Mouse (Mus musculus) midbrain, embryonic 14.5 days (tissue): ENCODE results near the gene Pde4dip. TPM values are rescaled to one million over a fixed set of nuclear protein-coding genes. Genes with fewer than 3 reads are reported as not detected.
A peak's percentile ranks its signal among the peaks of the same experiment; 100 is the strongest.

ENCODE experiments used
- ATAC-seq: fragments of 200-750 bp; cut with Nextera tagmentation; 2 replicates; pipeline ENCODE4 v1.8.0; 2017; ENCODE audit warnings: moderate number of reproducible peaks, moderate library complexity; ENCODE audit not compliant: low FRiP score, low TSS enrichment
- DNase-seq: peaks from one replicate; pipeline ENCODE4 v3.0.0-alpha.2; 2015
- H3K27ac ChIP-seq: fragments of 300-500 bp; sonication (generic); replicated peaks from 2 replicates; pipeline ENCODE4 v1.5.1; 2014; ENCODE audit warnings: mild to moderate bottlenecking, low read depth, low read length, moderate library complexity
- H3K27me3 ChIP-seq: fragments of 300-500 bp; sonication (generic); 2 replicates; pipeline ENCODE4 v1.6.1; 2014; ENCODE audit warnings: low read length, control low read depth, mixed read lengths; ENCODE audit not compliant: control insufficient read depth, insufficient read depth
- H3K36me3 ChIP-seq: fragments of 300-500 bp; sonication (generic); 2 replicates; pipeline ENCODE4 v1.6.1; 2014; ENCODE audit warnings: low read length, control low read depth; ENCODE audit not compliant: control insufficient read depth, insufficient read depth
- H3K4me1 ChIP-seq: fragments of 300-500 bp; sonication (generic); 2 replicates; pipeline ENCODE4 v1.6.1; 2014; ENCODE audit warnings: mild to moderate bottlenecking, antibody characterized with exemption, low read length, control low read depth; ENCODE audit not compliant: control insufficient read depth, insufficient read depth
- H3K4me2 ChIP-seq: fragments of 300-500 bp; sonication (generic); 2 replicates; pipeline ENCODE4 v1.6.1; 2014; ENCODE audit warnings: mild to moderate bottlenecking, low read length, moderate library complexity
- H3K4me3 ChIP-seq: fragments of 300-500 bp; sonication (generic); replicated peaks from 2 replicates; pipeline ENCODE4 v1.5.1; 2014; ENCODE audit warnings: low read depth, low read length
- H3K9ac ChIP-seq: fragments of 300-500 bp; sonication (generic); replicated peaks from 2 replicates; pipeline ENCODE4 v1.6.1; 2014; ENCODE audit warnings: mild to moderate bottlenecking, low read length, moderate library complexity
- H3K9me3 ChIP-seq: fragments of 300-500 bp; sonication (generic); 2 replicates; pipeline ENCODE4 v1.6.1; 2016; ENCODE audit warnings: low read length, control low read depth, mixed read lengths; ENCODE audit not compliant: control insufficient read depth
- WGBS: fragments of 180-500 bp; shearing (Covaris S2); extraction: QIAGEN DNeasy Blood & Tissue Kit; methylation state at CpG from one replicate; pipeline ENCODE4 v1.1.7; 2014; 5-methylcytosine and 5-hydroxymethylcytosine counted together
- polyA plus RNA-seq: library from polyadenylated mRNA; unstranded; fragments of >200 nt; fragmentation: Nextera tagmentation; extraction: Ambion mirVana; gene quantifications from 2 replicates; pipeline ENCODE4 v1.2.1, GENCODE M21; 2014

Pde4dip gene
- polyA plus RNA-seq, 1 experiment from 2014 or later = 76.3 TPM

DNA sequence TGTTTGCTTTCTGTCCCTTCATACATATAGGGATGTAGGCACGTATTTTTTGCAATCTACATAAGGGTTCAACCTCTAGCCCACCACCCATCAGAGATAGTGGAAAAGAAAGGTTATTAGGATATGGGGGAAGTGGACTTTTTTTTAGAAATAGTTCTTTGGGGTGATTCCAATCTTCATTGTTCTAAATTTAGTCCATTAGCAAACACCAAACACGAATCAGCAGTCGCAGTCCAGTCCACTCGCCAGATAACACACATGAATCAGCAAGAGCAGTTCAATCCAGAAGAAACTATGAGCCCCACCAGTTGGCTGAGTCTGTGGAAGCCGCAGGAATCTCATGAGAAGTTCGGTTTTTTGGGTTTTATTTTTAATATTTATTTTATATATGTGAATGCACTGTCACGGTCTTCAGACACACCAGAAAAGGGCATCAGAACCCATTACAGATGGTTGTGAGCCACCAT lies 213.8 kb downstream of the Pde4dip start, which contains the start of gene Gm17651:
Gene Gm17651 (minus strand): TSS at position 51 of the 467 bp plus-strand sequence.
- DNase-seq = no peak
- Histone ChIP-seq H3K9ac (no peak within 1 kb of the TSS), H3K4me3 (no peak within 1 kb of the TSS), H3K27ac (no peak within 1 kb of the TSS), H3K27me3 (no peaks in the 10 kb centered on the region), H3K9me3 (no peaks in the 10 kb centered on the region), H3K4me2 (no peak within 1 kb of the TSS), H3K4me1 (no peaks in the 10 kb centered on the region), H3K36me3 (peaks cover 10% of the 10 kb centered on the region)
- ATAC-seq = no peak
- WGBS = 92% methylated on average over 7 of the region's 7 CpGs

DNA sequence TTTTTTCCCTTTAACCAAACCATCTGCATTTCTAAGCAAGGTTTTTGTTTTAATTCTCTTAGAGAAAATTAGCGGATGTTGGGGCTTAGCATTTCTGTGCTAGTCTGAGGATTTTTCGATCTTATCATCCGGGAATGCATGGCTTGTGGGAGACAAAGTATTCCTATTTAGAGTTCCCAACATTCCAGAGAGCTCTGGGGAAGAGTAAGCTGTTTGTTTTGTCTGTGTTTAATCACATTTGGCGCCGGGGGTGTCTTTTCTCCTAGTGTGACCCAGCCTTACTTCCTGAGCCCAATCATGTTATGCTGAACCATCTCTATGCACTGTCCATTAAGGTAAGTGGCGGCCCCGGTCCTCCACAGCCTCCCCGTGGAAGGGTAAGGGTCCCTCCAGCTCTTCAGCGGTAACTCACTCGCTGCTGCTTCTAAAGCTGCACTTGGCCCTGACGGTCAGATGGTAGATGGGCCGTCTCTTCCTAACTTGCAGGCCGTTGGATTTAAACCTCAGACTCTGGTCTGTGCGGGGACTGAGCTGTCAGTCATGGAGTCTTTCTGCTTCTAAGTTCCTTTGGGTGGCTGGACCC lies 221.3 kb downstream of the Pde4dip start:
- Histone ChIP-seq H3K4me3 (no peak overlapping the region), H3K27ac (no peak overlapping the region), H3K9ac (no peak overlapping the region), H3K4me1 (no peaks in the 10 kb centered on the region), H3K36me3 (peaks cover 67% of the 10 kb centered on the region), H3K27me3 (no peaks in the 10 kb centered on the region), H3K4me2 (no peak overlapping the region), H3K9me3 (no peaks in the 10 kb centered on the region)
- no peak for ATAC-seq
- no peak for DNase-seq
- WGBS = 85% methylated on average over 14 of the region's 14 CpGs

DNA sequence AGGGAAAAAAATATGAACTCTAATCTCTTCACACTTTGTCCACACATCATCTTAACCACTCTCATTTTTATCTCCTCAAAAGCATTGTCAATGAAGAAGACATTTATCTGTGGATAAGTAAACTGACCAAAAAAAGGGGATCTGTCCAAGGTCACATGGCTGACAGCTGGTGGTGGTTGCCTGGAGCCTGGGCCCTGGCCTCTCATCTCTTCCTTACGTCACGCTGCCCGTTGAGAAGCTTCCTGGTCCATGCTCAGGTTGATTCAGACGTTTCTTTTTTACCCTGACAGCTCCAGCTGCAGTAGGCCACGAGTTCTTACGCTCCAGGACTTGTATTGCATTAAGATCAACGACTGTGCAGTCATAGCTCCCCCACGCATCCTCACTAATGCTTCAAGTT lies 222.4 kb downstream of the Pde4dip start:
- Histone ChIP-seq H3K9me3 (no peaks in the 10 kb centered on the region), H3K4me1 (no peaks in the 10 kb centered on the region), H3K9ac (no peak overlapping the region), H3K27me3 (no peaks in the 10 kb centered on the region), H3K36me3 (peaks cover 67% of the 10 kb centered on the region), H3K27ac (no peak overlapping the region), H3K4me2 (no peak overlapping the region), H3K4me3 (no peak overlapping the region)
- ATAC-seq (no peak), DNase-seq (no peak)
- WGBS = 78% methylated on average over 8 of the region's 8 CpGs

DNA sequence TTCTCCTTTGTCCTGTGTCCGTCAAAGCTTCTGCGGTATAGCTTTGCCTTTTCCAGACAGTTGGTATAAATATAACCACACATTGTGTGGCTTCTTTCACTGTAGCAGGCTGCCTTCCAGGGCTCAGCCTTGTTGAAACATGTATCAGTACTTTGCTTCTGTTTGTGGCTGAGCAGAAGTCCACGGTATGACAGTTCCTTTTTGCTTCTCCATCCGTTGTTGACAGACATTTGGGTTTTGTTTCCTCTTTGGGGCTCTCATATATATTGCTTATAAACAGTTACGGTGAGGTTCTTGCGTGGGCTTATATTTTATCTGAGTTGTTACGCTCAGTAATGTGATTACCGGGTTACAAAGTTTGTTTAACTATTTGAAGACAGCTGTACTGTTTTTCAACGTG lies 223.0 kb downstream of the Pde4dip start:
- Histone ChIP-seq H3K4me3 (no peak overlapping the region), H3K36me3 (peaks cover 65% of the 10 kb centered on the region), H3K27me3 (no peaks in the 10 kb centered on the region), H3K4me1 (no peaks in the 10 kb centered on the region), H3K4me2 (no peak overlapping the region), H3K9me3 (no peaks in the 10 kb centered on the region), H3K9ac (no peak overlapping the region), H3K27ac (no peak overlapping the region)
- DNase-seq (no peak), ATAC-seq (no peak)
- 90% methylated on average over 9 of the region's 9 CpGs for WGBS

DNA sequence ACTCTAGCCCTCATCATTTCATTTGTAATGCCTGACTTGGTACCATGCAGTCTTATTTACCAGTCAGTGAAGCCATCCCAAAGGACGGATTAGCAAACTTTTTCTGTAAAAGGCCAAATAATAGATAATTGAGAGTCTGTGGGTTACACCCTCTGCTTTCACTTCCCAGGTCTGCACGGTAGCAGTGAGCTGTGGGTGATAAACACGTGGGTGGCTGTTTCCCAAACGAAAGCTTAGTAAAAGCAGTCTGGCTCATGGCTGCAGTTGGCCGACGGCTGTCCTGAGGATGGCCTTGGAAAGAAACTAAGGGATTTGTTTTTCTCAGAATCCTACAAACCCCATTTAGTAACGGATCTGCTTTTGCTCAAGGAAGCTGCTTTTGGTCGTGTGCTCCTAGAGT lies 227.3 kb downstream of the Pde4dip start:
- H3K27ac ChIP-seq = no peak overlapping the region
- 83% methylated on average over 8 of the region's 8 CpGs for WGBS
- ATAC-seq = no peak

DNA sequence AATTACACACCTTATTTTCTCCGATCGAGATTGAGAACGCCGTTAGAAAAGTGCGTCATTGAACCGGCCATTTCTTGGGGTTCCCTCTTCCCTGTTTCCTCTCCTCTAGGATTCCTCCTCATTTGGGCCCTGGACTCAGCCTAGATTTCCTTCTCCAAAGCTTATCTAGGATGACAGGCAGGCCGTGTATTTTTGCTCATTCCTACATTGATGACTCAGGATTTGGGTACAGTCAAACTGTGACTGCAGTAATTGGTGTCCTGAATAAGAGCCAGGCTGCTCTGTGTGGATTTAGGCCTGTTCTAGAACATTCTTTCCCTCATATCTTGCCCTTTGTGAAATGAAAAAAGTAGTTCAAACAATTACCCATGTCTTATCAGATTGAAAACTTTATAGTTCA lies 228.8 kb downstream of the Pde4dip start:
- 93% methylated on average over 7 of the region's 7 CpGs for WGBS
- no peaks in the 10 kb centered on the region for H3K9me3 ChIP-seq
- no peak overlapping the region for H3K27ac ChIP-seq
- H3K4me2 ChIP-seq = peak overlapping the region; percentile 75; the same call in 1 of the 2 replicates
- no peak for ATAC-seq
- no peak for DNase-seq
- H3K36me3 ChIP-seq = peaks cover 20% of the 10 kb centered on the region
- H3K9ac ChIP-seq = 0 out of 2 replicates have a peak overlapping the region, but pooled peaks have one; percentile 76
- H3K4me3 ChIP-seq = no peak overlapping the region
- no peaks in the 10 kb centered on the region for H3K27me3 ChIP-seq
- H3K4me1 ChIP-seq = peaks cover 10% of the 10 kb centered on the region

More for the DNA sequence above, 227.3 kb downstream of the Pde4dip start:
- Histone ChIP-seq H3K9ac (no peak overlapping the region), H3K4me2 (no peak overlapping the region), H3K4me3 (no peak overlapping the region), H3K9me3 (no peaks in the 10 kb centered on the region), H3K4me1 (peaks cover 10% of the 10 kb centered on the region), H3K36me3 (peaks cover 24% of the 10 kb centered on the region), H3K27me3 (no peaks in the 10 kb centered on the region)
- DNase-seq = no peak

DNA sequence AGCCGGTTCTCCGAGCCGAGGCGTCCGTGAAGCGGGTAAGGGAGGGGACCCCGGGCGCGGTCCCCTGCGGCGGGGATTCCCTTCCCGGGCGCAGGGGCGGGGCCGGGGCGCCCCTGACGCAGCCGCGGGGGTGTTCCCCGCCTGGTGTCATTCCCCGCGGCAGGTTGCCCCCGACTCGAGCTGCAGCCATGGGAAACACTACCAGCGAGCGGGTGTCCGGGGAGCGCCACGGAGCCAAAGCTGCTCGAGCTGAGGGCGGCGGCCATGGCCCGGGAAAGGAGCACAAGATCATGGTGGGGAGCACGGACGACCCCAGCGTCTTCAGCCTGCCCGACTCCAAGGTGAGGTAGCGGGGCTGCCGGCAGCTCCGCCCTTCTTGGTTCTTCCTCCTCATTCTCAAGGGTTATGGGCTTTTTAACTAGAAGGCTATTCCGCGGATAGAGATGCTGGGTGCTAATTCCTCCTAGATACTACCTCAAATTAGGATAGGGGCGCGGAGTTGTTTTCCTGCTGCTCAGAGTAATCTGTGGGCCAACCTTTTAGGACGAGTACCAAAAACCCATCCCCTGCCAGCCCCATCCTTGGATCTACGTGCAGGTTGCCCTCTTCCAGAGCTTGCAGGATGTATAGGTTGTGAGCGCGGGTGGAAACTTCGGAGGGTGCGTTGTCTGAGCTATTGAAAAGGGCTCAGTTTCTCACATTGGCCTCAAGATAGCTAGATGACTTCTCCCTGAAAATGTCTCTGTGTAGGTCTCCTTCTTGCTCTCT lies 229.9 kb downstream of the Pde4dip start:
- H3K36me3 ChIP-seq = peaks cover 9% of the 10 kb centered on the region
- under 1% methylated on average over 50 of the region's 50 CpGs for WGBS

DNA sequence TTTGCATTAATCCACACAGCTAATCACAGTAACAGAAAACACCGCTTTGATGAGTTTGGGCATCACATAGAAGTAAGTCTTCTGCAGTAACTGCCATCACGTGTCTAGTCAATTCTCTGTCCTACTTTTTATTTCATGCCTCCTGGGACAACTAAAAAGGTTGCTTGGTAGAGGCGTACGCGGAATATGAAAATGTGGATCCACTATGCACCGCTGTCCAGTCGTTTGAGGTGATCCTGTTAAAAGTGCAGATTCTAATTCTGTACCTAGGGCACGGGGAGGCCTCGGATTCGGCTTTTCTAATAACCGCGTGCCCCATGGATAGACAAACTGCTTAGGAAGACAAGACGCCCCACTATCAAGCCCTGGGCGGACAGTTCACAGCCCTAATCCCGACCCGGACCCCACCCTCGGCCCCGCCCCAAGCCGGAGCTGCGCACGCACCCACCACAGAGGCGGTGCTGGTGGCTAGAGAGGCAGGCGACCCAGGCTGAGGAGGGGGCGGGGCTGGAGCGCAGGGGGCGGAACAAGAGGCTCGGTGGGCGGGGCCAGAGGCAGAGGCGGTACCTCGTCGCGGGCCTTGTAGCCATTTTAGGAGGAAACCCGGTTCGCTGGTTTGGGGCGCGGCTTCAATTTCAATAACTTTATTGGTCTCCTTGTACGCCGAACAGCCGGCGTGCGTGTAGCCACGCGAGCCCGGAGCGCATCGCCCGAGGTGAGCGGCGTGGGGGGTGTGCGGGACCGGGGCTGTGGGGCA lies 230.7 kb downstream of the Pde4dip start, which contains the start of gene Prkab2:
Gene Prkab2 (plus strand): TSS at position 539 of the 757 bp plus-strand sequence.
- H3K4me1 ChIP-seq = peaks cover 10% of the 10 kb centered on the region
- no peaks in the 10 kb centered on the region for H3K27me3 ChIP-seq
- peak; percentile 98 for DNase-seq
- H3K4me2 ChIP-seq = peak within 1 kb of the TSS; percentile 75
- no peaks in the 10 kb centered on the region for H3K9me3 ChIP-seq
- H3K36me3 ChIP-seq = peaks cover 4% of the 10 kb centered on the region
- peak within 1 kb of the TSS; percentile 85 for H3K4me3 ChIP-seq
- 2% methylated on average over 50 of the region's 51 CpGs for WGBS
- peak within 1 kb of the TSS; percentile 76 for H3K9ac ChIP-seq
- H3K27ac ChIP-seq = peak within 1 kb of the TSS; percentile 67
- ATAC-seq = peak; percentile 95

More for the DNA sequence above, 229.9 kb downstream of the Pde4dip start:
- no peaks in the 10 kb centered on the region for H3K27me3 ChIP-seq
- peak overlapping the region; percentile 75 for H3K4me2 ChIP-seq
- no peak; the same call in 1 of the 2 replicates for ATAC-seq
- H3K4me1 ChIP-seq = peaks cover 10% of the 10 kb centered on the region
- peak overlapping the region; percentile 67 for H3K27ac ChIP-seq
- no peak for DNase-seq
- peak overlapping the region; percentile 85 for H3K4me3 ChIP-seq
- H3K9ac ChIP-seq = peak overlapping the region; percentile 76
- no peaks in the 10 kb centered on the region for H3K9me3 ChIP-seq
